Mouse (Mus musculus): ENCODE data around the gene Med13l. TPM values are rescaled to one million over a fixed set of nuclear protein-coding genes. Genes with fewer than 3 reads are reported as not detected.

Gene Med13l
- polyA plus RNA-seq, 1 experiment from 2014 or later, result 14.6 TPM

- no peaks in the 10 kb centered on the region; the same call in 1 of the 2 replicates for H3K27me3 ChIP-seq (replicated peaks; ENCODE audit: control insufficient read depth, insufficient read depth, low read length)
- no peak overlapping the region for H3K9ac ChIP-seq (ENCODE audit: low read length)
- H3K4me3 ChIP-seq (ENCODE audit: low read depth, low read length), result no peak overlapping the region
- no peaks in the 10 kb centered on the region for H3K36me3 ChIP-seq (ENCODE audit: control insufficient read depth, insufficient read depth, low read length)
- H3K4me1 ChIP-seq (ENCODE audit: control insufficient read depth, insufficient read depth, low read length), result peaks cover 22% of the 10 kb centered on the region
- no peak overlapping the region for H3K27ac ChIP-seq (ENCODE audit: low read depth, low read length)
- H3K9me3 ChIP-seq (replicated peaks; ENCODE audit: control insufficient read depth, low read length), result no peaks in the 10 kb centered on the region
- H3K4me2 ChIP-seq (ENCODE audit: low read length), result no peak overlapping the region
- no peak for ATAC-seq
- no peak for DNase-seq (ENCODE audit: low spot score)
- WGBS, result 54% methylated on average over 6 of the region's 6 CpGs
Measured at GRCm38 (mm10) chr5:118516470-118516869, 44.0 kb upstream of the Med13l start.

DNA sequence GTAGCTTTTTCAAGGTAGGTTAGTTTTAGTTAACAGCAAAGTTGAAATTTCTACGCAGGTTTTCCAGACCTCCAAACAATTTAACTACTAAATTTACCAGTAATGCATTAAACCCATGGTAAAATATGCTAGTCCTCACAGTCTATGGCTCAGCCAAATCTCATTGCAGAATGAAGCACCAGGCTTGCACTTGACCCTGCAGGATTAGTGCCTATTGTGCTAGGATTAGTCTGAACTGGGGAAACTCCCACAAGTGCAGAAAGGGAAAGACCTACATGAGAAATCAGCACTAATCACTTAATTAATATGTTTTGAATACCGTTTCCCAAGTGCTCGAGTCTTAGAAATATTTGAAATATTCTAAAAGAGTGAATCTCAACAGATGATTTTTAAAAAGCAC lies 40.0 kb upstream of the Med13l start:
- no peak overlapping the region for H3K27ac ChIP-seq (ENCODE audit: low read depth, low read length)
- no peaks in the 10 kb centered on the region for H3K9me3 ChIP-seq (replicated peaks; ENCODE audit: control insufficient read depth, low read length)
- DNase-seq (ENCODE audit: low spot score) (no peak), ATAC-seq (no peak)
- H3K4me1 ChIP-seq (ENCODE audit: control insufficient read depth, insufficient read depth, low read length), result peaks cover 10% of the 10 kb centered on the region; the same call in 1 of the 2 replicates
- H3K9ac ChIP-seq (ENCODE audit: low read length), result no peak overlapping the region
- 28% methylated on average over 3 of the region's 3 CpGs for WGBS
- no peaks in the 10 kb centered on the region for H3K27me3 ChIP-seq (replicated peaks; ENCODE audit: control insufficient read depth, insufficient read depth, low read length)
- no peak overlapping the region for H3K4me3 ChIP-seq (ENCODE audit: low read depth, low read length)
- H3K36me3 ChIP-seq (ENCODE audit: control insufficient read depth, insufficient read depth, low read length), result no peaks in the 10 kb centered on the region
- H3K4me2 ChIP-seq (ENCODE audit: low read length), result no peak overlapping the region

DNA sequence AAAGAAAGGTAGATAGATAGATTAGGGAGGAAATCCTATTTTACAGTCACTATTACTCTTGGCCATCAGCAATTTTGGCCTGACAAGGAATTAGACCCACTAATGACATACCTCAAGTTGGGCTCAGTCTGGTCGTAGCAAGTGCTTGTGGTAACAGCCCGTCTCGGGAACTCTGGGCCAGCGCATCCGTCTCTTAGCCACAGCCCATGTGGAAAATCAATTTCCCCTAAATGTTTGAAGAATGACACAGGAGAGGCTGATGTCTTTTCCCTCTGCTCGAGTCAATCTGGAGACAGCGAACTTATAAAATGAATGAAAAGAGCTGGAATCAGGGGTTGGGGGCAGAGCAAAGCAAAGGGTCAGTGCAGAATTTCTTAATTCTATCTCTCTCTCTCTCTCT lies 36.1 kb upstream of the Med13l start:
- no peaks in the 10 kb centered on the region for H3K4me1 ChIP-seq (ENCODE audit: control insufficient read depth, insufficient read depth, low read length)
- H3K9me3 ChIP-seq (replicated peaks; ENCODE audit: control insufficient read depth, low read length), result no peaks in the 10 kb centered on the region
- H3K27ac ChIP-seq (ENCODE audit: low read depth, low read length), result no peak overlapping the region
- no peak overlapping the region for H3K9ac ChIP-seq (ENCODE audit: low read length)
- no peaks in the 10 kb centered on the region for H3K36me3 ChIP-seq (ENCODE audit: control insufficient read depth, insufficient read depth, low read length)
- 90% methylated on average over 7 of the region's 7 CpGs for WGBS
- H3K27me3 ChIP-seq (replicated peaks; ENCODE audit: control insufficient read depth, insufficient read depth, low read length), result no peaks in the 10 kb centered on the region
- no peak overlapping the region for H3K4me3 ChIP-seq (ENCODE audit: low read depth, low read length)
- ATAC-seq, result no peak
- H3K4me2 ChIP-seq (ENCODE audit: low read length), result no peak overlapping the region
- no peak for DNase-seq (ENCODE audit: low spot score)

DNA sequence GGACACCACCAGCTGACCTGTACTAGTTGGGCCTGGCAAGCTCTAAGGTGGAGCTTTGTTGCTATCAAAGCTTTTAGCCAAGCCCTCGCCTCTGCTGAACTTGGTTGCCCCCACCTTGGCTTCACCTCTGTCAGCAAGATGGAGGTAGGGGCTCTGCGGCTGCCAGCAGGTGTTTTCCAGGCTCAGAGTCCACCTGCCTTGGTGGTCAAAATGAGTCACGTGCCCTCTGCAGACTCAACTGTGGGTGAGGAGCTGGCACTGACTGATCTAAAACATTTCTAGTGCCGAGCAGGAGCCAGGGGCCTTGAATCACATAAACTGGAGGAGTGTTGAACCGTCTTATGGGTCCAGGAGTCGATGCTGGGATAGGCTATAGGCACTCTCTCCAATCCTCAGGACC lies 34.8 kb upstream of the Med13l start:
- ATAC-seq (no peak), DNase-seq (ENCODE audit: low spot score) (no peak)
- WGBS, result 85% methylated on average over 6 of the region's 6 CpGs
- Histone ChIP-seq H3K4me3 (ENCODE audit: low read depth, low read length) (no peak overlapping the region), H3K4me2 (ENCODE audit: low read length) (no peak overlapping the region), H3K36me3 (ENCODE audit: control insufficient read depth, insufficient read depth, low read length) (no peaks in the 10 kb centered on the region), H3K9ac (ENCODE audit: low read length) (no peak overlapping the region), H3K27me3 (replicated peaks; ENCODE audit: control insufficient read depth, insufficient read depth, low read length) (no peaks in the 10 kb centered on the region), H3K27ac (ENCODE audit: low read depth, low read length) (no peak overlapping the region), H3K4me1 (ENCODE audit: control insufficient read depth, insufficient read depth, low read length) (no peaks in the 10 kb centered on the region), H3K9me3 (replicated peaks; ENCODE audit: control insufficient read depth, low read length) (no peaks in the 10 kb centered on the region)

DNA sequence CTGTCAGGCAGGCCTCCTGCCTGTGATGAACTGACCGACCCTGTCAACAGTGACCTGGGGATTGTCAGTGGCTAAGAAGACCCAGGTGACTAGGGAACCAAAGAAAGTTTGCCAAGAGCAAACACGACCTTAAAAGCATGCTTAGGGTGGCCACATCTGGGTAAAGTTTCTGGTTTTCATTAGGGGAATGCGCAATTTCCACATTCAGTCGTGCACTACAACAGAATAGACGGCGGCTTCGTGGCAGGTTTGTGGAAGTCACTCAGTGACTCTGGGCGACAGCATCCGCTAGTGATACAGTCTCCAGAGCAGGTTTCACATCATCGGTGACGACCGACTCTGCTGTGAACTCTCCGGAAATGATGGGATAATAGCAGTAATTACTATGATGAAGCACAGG lies 34.0 kb upstream of the Med13l start:
- Histone ChIP-seq H3K4me3 (ENCODE audit: low read depth, low read length) (no peak overlapping the region), H3K9ac (ENCODE audit: low read length) (no peak overlapping the region), H3K36me3 (ENCODE audit: control insufficient read depth, insufficient read depth, low read length) (no peaks in the 10 kb centered on the region), H3K4me1 (ENCODE audit: control insufficient read depth, insufficient read depth, low read length) (no peaks in the 10 kb centered on the region), H3K27me3 (replicated peaks; ENCODE audit: control insufficient read depth, insufficient read depth, low read length) (no peaks in the 10 kb centered on the region), H3K27ac (ENCODE audit: low read depth, low read length) (no peak overlapping the region), H3K9me3 (replicated peaks; ENCODE audit: control insufficient read depth, low read length) (no peaks in the 10 kb centered on the region), H3K4me2 (ENCODE audit: low read length) (no peak overlapping the region)
- DNase-seq (ENCODE audit: low spot score) (no peak), ATAC-seq (no peak)
- WGBS, result 88% methylated on average over 13 of the region's 13 CpGs

- no peak overlapping the region for H3K4me3 ChIP-seq (ENCODE audit: low read depth, low read length)
- no peak for DNase-seq (ENCODE audit: low spot score)
- no peaks in the 10 kb centered on the region for H3K9me3 ChIP-seq (replicated peaks; ENCODE audit: control insufficient read depth, low read length)
- 0 out of 2 replicates have a peak, but pooled peaks cover 3% of the 10 kb centered on the region for H3K4me1 ChIP-seq (ENCODE audit: control insufficient read depth, insufficient read depth, low read length)
- no peaks in the 10 kb centered on the region for H3K27me3 ChIP-seq (replicated peaks; ENCODE audit: control insufficient read depth, insufficient read depth, low read length)
- H3K4me2 ChIP-seq (ENCODE audit: low read length), result no peak overlapping the region
- H3K27ac ChIP-seq (ENCODE audit: low read depth, low read length), result no peak overlapping the region
- 18% methylated on average over 7 of the region's 7 CpGs for WGBS
- no peak for ATAC-seq
- no peak overlapping the region for H3K9ac ChIP-seq (ENCODE audit: low read length)
- H3K36me3 ChIP-seq (ENCODE audit: control insufficient read depth, insufficient read depth, low read length), result no peaks in the 10 kb centered on the region
Measured at GRCm38 (mm10) chr5:118529241-118529640, 31.2 kb upstream of the Med13l start.

- DNase-seq (ENCODE audit: low spot score), result no peak
- 12% methylated on average over 13 of the region's 13 CpGs for WGBS
- ATAC-seq, result no peak
- no peaks in the 10 kb centered on the region for H3K27me3 ChIP-seq (replicated peaks; ENCODE audit: control insufficient read depth, insufficient read depth, low read length)
- no peaks in the 10 kb centered on the region for H3K36me3 ChIP-seq (ENCODE audit: control insufficient read depth, insufficient read depth, low read length)
- no peak overlapping the region for H3K9ac ChIP-seq (ENCODE audit: low read length)
- H3K4me1 ChIP-seq (ENCODE audit: control insufficient read depth, insufficient read depth, low read length), result 0 out of 2 replicates have a peak, but pooled peaks cover 3% of the 10 kb centered on the region
- no peak overlapping the region for H3K4me3 ChIP-seq (ENCODE audit: low read depth, low read length)
- H3K27ac ChIP-seq (ENCODE audit: low read depth, low read length), result no peak overlapping the region
- H3K9me3 ChIP-seq (replicated peaks; ENCODE audit: control insufficient read depth, low read length), result no peaks in the 10 kb centered on the region
- H3K4me2 ChIP-seq (ENCODE audit: low read length), result no peak overlapping the region
Measured at GRCm38 (mm10) chr5:118532125-118532524, 28.4 kb upstream of the Med13l start.

DNA sequence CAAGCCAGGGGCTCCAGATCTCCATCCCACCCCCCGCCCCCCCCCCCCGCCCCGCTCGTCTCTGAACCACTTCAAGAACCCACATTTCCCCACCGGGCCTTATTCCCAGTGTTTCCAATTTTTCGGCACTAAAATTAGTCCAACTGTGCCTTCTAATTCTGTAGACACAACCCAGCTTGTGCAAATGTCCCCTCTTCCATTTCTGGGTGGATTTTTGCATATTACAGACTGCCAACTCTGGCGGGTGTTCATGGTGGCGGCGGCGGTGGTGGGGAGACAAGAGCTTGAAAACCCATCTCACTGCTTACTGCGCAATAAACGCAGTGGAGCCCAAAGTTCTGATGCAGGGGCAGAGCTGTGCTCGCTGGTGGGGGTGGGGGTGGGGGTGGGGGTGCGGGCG lies 27.8 kb upstream of the Med13l start:
- ATAC-seq, result no peak

GRCm38 (mm10) chr5:118534407-118534921 lies 26.0 kb upstream of the Med13l start:
- DNase-seq (ENCODE audit: low spot score) (no peak), ATAC-seq (no peak)
- Histone ChIP-seq H3K4me2 (ENCODE audit: low read length) (no peak overlapping the region), H3K36me3 (ENCODE audit: control insufficient read depth, insufficient read depth, low read length) (no peaks in the 10 kb centered on the region), H3K4me1 (ENCODE audit: control insufficient read depth, insufficient read depth, low read length) (peaks cover 3% of the 10 kb centered on the region; the same call in 1 of the 2 replicates), H3K27ac (ENCODE audit: low read depth, low read length) (no peak overlapping the region), H3K9me3 (replicated peaks; ENCODE audit: control insufficient read depth, low read length) (no peaks in the 10 kb centered on the region), H3K9ac (ENCODE audit: low read length) (no peak overlapping the region), H3K27me3 (replicated peaks; ENCODE audit: control insufficient read depth, insufficient read depth, low read length) (no peaks in the 10 kb centered on the region), H3K4me3 (ENCODE audit: low read depth, low read length) (no peak overlapping the region)
- 80% methylated on average over 9 of the region's 9 CpGs for WGBS

More for the DNA sequence above, 27.8 kb upstream of the Med13l start:
- no peak overlapping the region for H3K4me2 ChIP-seq (ENCODE audit: low read length)
- DNase-seq (ENCODE audit: low spot score), result no peak
- no peak overlapping the region for H3K9ac ChIP-seq (ENCODE audit: low read length)
- no peak overlapping the region for H3K4me3 ChIP-seq (ENCODE audit: low read depth, low read length)
- H3K4me1 ChIP-seq (ENCODE audit: control insufficient read depth, insufficient read depth, low read length), result 0 out of 2 replicates have a peak, but pooled peaks cover 3% of the 10 kb centered on the region
- no peaks in the 10 kb centered on the region for H3K9me3 ChIP-seq (replicated peaks; ENCODE audit: control insufficient read depth, low read length)
- H3K27me3 ChIP-seq (replicated peaks; ENCODE audit: control insufficient read depth, insufficient read depth, low read length), result no peaks in the 10 kb centered on the region
- 54% methylated on average over 15 of the region's 15 CpGs for WGBS
- H3K36me3 ChIP-seq (ENCODE audit: control insufficient read depth, insufficient read depth, low read length), result no peaks in the 10 kb centered on the region
- no peak overlapping the region for H3K27ac ChIP-seq (ENCODE audit: low read depth, low read length)
